Mouse (Mus musculus): ENCODE measurements around the gene Cbarp.
A peak's percentile ranks its signal among the peaks of the same experiment; 100 is the strongest.

Gene Cbarp

GRCm38 (mm10) chr10:80098630-80099029 lies 42.0 kb downstream of the Cbarp start:
- DNase-seq (ENCODE audit: low read depth, low spot score): no peak

GRCm38 (mm10) chr10:80097275-80097674 lies 43.4 kb downstream of the Cbarp start:
- DNase-seq (ENCODE audit: low read depth, low spot score): peak; percentile 32

GRCm38 (mm10) chr10:80095547-80095946 lies 45.1 kb downstream of the Cbarp start:
- DNase-seq (ENCODE audit: low read depth, low spot score): no peak

- no peak for DNase-seq (ENCODE audit: low read depth, low spot score)
These were observed 46.0 kb downstream of the Cbarp start for GRCm38 (mm10) chr10:80094684-80095083.

DNA sequence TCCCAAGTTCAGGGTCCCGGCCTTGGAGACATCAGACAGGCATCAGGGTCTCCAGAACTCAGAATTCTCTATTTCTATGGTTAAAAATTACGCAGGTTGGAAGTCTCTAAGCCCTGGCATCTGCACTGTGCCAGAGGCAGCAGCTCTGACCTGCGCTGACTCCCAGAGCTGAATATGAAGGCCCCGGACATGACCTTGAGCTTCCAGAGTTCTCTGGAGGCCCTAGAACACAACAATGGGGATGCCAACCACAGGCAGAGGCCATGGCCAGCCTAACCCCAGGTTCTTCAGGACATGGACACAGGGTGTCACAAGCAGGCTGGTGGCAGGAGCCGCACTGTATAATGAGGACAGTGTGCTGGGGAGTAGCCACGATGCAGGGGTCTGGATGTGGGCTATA lies 46.5 kb downstream of the Cbarp start:
- no peak for DNase-seq (ENCODE audit: low read depth, low spot score)

GRCm38 (mm10) chr10:80092690-80093089 lies 47.9 kb downstream of the Cbarp start:
- DNase-seq (ENCODE audit: low read depth, low spot score): no peak

- DNase-seq (ENCODE audit: low read depth, low spot score): no peak
These were observed 49.1 kb downstream of the Cbarp start for GRCm38 (mm10) chr10:80091527-80091926.

DNA sequence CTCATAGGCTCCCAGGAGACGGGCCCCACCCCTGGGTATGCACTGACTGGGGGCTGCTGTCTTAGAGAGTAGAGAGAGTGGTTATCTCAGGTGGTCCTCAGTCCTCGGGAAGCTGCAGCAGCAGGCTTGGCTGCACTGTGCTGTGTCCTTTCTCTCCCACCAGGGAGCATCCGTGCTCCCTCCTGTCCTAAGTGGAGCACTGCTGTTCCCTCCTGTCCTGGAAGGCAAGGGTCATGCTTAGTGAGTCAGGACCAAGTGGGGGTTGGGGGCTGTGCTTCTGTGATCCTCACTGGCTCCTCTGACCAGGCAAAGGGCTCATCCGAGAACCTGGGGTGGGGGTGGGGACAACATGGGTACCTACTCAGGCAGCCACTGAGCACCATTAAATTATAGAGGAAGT lies 51.5 kb downstream of the Cbarp start:
- no peak for DNase-seq (ENCODE audit: low read depth, low spot score)

DNA sequence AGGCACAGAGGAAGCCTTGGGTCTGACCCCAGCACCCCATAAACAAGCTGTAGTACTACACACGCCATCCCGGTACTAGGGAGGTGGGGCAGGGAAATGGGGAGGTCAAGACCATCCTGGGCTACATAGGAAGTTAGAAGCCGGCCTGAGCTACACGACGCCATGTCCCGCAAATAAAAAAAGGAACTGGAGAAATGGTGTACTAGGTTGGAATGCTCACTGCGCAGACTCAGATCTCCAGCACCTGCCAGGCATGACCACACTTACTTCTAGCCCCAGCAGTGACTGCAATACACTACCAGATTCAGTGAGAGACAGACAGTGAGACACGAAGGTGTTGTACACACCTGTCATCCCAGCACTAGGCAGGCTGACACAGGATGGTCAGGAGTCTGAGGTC lies 53.2 kb downstream of the Cbarp start:
- DNase-seq (ENCODE audit: low read depth, low spot score): no peak

GRCm38 (mm10) chr10:80086847-80087246 lies 53.8 kb downstream of the Cbarp start:
- DNase-seq (ENCODE audit: low read depth, low spot score): no peak

DNA sequence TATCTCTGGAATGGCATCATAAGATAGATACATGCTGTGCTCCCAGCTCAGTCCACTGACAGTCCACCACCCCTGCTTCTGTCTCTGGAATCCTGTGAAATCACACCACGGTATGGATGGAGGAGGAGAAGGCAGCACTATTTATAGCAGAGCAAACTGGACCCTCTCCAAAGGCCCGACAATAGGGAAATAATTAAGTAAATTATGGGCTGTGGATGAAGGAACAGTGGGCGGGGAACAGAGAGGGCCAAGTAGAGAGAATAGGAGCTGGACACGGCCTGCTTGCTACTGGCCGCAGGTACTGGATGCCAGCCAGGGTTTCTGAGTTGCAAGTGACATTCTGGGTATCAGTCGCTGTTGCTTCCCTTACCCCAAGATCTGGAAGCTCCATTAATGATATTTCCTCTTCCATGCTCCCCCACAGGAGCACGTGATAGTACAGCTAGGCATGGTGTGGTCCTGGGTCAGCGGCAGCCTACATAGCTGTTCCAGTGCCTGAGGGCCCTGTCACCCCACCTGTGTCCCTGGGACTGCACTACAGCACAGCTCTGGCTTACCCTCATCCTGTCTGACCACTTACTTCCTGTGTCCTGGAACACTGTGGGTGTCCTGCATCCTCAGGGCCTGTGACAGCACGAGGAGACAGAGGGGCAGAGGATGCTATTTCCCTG lies 55.7 kb downstream of the Cbarp start:
- DNase-seq (ENCODE audit: low read depth, low spot score): no peak

GRCm38 (mm10) chr10:80081075-80081474 lies 59.6 kb downstream of the Cbarp start:
- DNase-seq (ENCODE audit: low read depth, low spot score): no peak

Measured in forelimb bud, embryonic 11.5 days (tissue).